Mouse (Mus musculus) liver, postnatal 0 days (tissue): Measurements from ENCODE around the gene Vegfc. TPM values are rescaled to one million over a fixed set of nuclear protein-coding genes. Genes with fewer than 3 reads are reported as not detected.
A peak's percentile ranks its signal among the peaks of the same experiment; 100 is the strongest.

Source experiments
- ATAC-seq: fragments of 200-750 bp; cut with Nextera tagmentation; 2 replicates; pipeline ENCODE4 v1.8.0; 2017; ENCODE audit warnings: mild to moderate bottlenecking, moderate library complexity
- DNase-seq: peaks from one replicate; pipeline ENCODE4 v3.0.0-alpha.2; 2016
- H3K27ac ChIP-seq: fragments of 300-500 bp; sonication (generic); 2 replicates; pipeline ENCODE4 v1.5.1; 2014; ENCODE audit warnings: antibody characterized with exemption, moderate library complexity, mild to moderate bottlenecking, low read depth
- H3K27me3 ChIP-seq: fragments of 300-500 bp; sonication (generic); 2 replicates; pipeline ENCODE4 v1.6.1; 2014; ENCODE audit warnings: low read length, control low read depth, mixed read lengths; ENCODE audit not compliant: insufficient read depth
- H3K36me3 ChIP-seq: fragments of 300-500 bp; sonication (generic); replicated peaks from 2 replicates; pipeline ENCODE4 v1.6.1; 2014; ENCODE audit warnings: mild to moderate bottlenecking, control low read depth, low read length, moderate library complexity, mixed read lengths; ENCODE audit not compliant: insufficient read depth
- H3K4me1 ChIP-seq: fragments of 300-500 bp; sonication (generic); 2 replicates; pipeline ENCODE4 v1.6.1; 2014; ENCODE audit warnings: antibody characterized with exemption, mild to moderate bottlenecking, control low read depth; ENCODE audit not compliant: insufficient read depth
- H3K4me2 ChIP-seq: fragments of 300-500 bp; sonication (generic); 2 replicates; pipeline ENCODE4 v1.6.1; 2014; ENCODE audit warnings: low read depth, mild to moderate bottlenecking, low read length, moderate library complexity, mixed read lengths
- H3K4me3 ChIP-seq: fragments of 300-500 bp; sonication (generic); 2 replicates; pipeline ENCODE4 v1.5.1; 2014; ENCODE audit warnings: low read depth, low read length
- H3K9ac ChIP-seq: fragments of 300-500 bp; sonication (generic); replicated peaks from 2 replicates; pipeline ENCODE4 v1.6.1; 2014; ENCODE audit warnings: mild to moderate bottlenecking, moderate library complexity
- H3K9me3 ChIP-seq: fragments of 300-500 bp; sonication (generic); 2 replicates; pipeline ENCODE4 v1.6.1; 2016; ENCODE audit warnings: mild to moderate bottlenecking, control low read depth, low read length, mixed read lengths
- CTCF ChIP-seq: sonication (generic); IDR thresholded peaks from 2 replicates; pipeline ENCODE4 v1.5.1; 2016; ENCODE audit warnings: antibody characterized with exemption, low read depth
- EP300 ChIP-seq: IDR thresholded peaks from 2 replicates; pipeline ENCODE4 v1.6.1; 2016; ENCODE audit warnings: antibody characterized with exemption, low read depth, mild to moderate bottlenecking
- WGBS: fragments of 180-500 bp; shearing (Covaris S2); extraction: QIAGEN DNeasy Blood & Tissue Kit; methylation state at CpG from one replicate; pipeline ENCODE4 v1.1.7; 2014; ENCODE audit not compliant: insufficient replicate concordance; 5-methylcytosine and 5-hydroxymethylcytosine counted together
- polyA plus RNA-seq: library from polyadenylated mRNA; unstranded; fragments of >200 nt; fragmentation: Nextera tagmentation; extraction: Ambion mirVana; gene quantifications from 2 replicates; pipeline ENCODE4 v1.2.1, GENCODE M21; 2015

Vegfc gene
- 2.5 and 3.1 TPM in 2 replicates for polyA plus RNA-seq

DNA sequence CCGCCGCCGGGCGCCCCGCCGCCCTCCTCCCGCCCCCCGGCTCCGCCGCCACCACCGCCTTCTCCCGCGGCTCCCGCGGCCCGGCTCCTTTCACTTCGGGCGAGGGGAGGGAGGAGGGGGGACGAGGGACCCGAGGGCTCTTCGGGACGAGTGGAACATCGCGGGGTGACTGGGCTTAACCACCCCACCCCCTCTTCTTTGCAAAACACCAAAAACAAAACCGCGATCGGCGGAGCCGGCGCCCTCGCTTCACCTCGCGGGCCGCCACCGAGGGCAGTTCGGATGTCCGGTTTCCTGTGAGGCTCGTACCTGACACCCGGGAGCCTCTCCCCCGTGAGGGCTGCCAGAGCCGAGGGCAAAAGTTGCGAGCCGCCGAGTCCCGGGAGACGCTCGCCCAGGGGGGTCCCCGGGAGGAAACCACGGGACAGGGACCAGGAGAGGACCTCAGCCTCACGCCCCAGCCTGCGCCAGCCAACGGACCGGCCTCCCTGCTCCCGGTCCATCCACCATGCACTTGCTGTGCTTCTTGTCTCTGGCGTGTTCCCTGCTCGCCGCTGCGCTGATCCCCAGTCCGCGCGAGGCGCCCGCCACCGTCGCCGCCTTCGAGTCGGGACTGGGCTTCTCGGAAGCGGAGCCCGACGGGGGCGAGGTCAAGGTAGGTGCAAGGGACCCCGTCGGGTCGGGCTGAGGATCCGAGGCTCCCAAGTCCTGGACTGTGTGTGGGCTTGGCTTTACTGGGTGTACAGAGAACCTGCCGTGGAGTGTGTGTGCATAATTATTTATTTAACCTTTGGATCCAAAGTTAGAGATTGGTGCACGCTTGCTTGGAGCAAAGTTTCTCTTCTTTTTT lies at the start of gene Vegfc:
TSS of gene Vegfc (plus strand) at position 336 of the 850 bp plus-strand sequence.
- peak within 1 kb of the TSS; percentile 61 for H3K9ac ChIP-seq
- H3K36me3 ChIP-seq = no peaks in the 10 kb centered on the region
- no peaks in the 10 kb centered on the region for H3K27me3 ChIP-seq
- no peak for TF ChIP-seq CTCF
- TF ChIP-seq EP300 = no peak
- peak within 1 kb of the TSS; percentile 98 for H3K27ac ChIP-seq
- H3K4me2 ChIP-seq = peak within 1 kb of the TSS; percentile 79
- H3K9me3 ChIP-seq = no peaks in the 10 kb centered on the region
- peaks cover 3% of the 10 kb centered on the region; the same call in 1 of the 2 replicates for H3K4me1 ChIP-seq
- peak within 1 kb of the TSS; percentile 68 for H3K4me3 ChIP-seq
- ATAC-seq (peak; percentile 85), DNase-seq (peak; percentile 66)
- WGBS = under 1% methylated on average over 69 of the region's 79 CpGs

DNA sequence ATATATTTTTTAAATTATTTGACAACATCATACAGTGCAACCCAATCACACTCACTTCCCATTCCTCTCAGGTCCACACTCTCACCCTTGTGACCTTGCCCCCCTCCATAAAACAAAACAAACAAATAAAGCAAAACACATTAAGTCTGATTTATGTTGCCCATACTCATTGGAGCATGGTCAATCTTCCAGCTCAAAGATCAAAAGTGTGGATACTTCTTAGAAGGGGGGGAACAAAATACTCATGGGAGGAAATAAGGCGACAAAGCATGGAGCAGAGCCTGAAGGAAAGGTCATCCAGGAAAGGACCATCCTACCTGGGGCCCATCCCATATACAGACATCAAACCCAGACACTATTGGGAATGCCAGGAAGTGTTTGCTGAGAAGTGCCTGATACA lies 42.8 kb upstream of the Vegfc start:
- ATAC-seq = no peak
- Histone ChIP-seq H3K9me3 (no peaks in the 10 kb centered on the region), H3K9ac (no peak overlapping the region), H3K27me3 (no peaks in the 10 kb centered on the region), H3K27ac (no peak overlapping the region), H3K4me3 (no peak overlapping the region), H3K36me3 (no peaks in the 10 kb centered on the region), H3K4me1 (no peaks in the 10 kb centered on the region), H3K4me2 (no peak overlapping the region)
- no peak for DNase-seq
- TF ChIP-seq CTCF (no peak), EP300 (no peak)
- WGBS = 81% methylated on average over 1 of the region's 1 CpGs

DNA sequence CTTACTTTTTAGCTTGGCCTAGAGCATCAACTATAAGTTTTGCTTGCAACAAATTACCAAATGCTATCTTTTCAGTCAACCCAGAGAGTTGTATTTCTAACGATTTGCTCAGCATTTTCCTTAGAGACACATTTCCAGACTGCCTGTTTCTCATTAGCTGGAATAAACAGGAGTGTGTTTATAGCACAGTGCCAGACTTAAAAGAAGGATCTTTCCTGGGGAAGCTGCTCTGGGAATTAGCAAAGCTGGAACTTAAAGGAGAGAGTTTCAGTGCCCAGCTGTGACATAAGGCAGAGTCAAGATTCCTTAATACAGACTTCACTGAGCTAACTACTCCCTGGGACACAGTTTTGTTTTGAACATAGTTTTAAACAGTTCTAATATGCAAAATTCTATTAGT lies 34.8 kb upstream of the Vegfc start:
- Histone ChIP-seq H3K27me3 (no peaks in the 10 kb centered on the region), H3K4me1 (no peaks in the 10 kb centered on the region), H3K9me3 (no peaks in the 10 kb centered on the region), H3K4me3 (no peak overlapping the region), H3K36me3 (no peaks in the 10 kb centered on the region), H3K9ac (no peak overlapping the region), H3K4me2 (no peak overlapping the region), H3K27ac (no peak overlapping the region)
- ATAC-seq (no peak), DNase-seq (no peak)
- TF ChIP-seq EP300 = no peak
- no peak for TF ChIP-seq CTCF
- WGBS = 40% methylated on average over 1 of the region's 1 CpGs

DNA sequence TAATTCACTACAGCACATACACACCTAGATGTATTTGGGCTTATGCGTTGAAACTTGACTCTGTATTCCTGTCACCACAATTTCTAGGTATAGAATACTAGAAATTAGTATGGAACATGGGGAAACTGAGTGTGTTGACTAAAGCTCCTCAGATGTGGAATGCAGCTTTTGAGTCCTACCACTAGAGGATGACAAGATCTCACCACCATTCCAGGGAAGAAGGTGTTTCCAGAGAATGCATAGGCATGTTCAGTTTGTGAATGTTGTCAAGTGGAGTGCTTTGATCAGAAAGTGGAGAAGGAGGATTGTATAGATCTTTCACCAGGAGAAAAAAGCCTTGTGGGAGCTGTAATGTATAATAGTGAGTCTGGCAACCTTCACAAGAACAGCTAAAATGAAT lies 33.9 kb upstream of the Vegfc start:
- no peak overlapping the region for H3K4me2 ChIP-seq
- 85% methylated on average over 1 of the region's 1 CpGs for WGBS
- H3K4me1 ChIP-seq = no peaks in the 10 kb centered on the region
- no peak for DNase-seq
- no peaks in the 10 kb centered on the region for H3K9me3 ChIP-seq
- no peak for ATAC-seq
- no peak overlapping the region for H3K9ac ChIP-seq
- no peak overlapping the region for H3K27ac ChIP-seq
- H3K4me3 ChIP-seq = no peak overlapping the region
- no peaks in the 10 kb centered on the region for H3K27me3 ChIP-seq
- no peak for TF ChIP-seq EP300
- TF ChIP-seq CTCF = peak; percentile 61
- H3K36me3 ChIP-seq = no peaks in the 10 kb centered on the region

DNA sequence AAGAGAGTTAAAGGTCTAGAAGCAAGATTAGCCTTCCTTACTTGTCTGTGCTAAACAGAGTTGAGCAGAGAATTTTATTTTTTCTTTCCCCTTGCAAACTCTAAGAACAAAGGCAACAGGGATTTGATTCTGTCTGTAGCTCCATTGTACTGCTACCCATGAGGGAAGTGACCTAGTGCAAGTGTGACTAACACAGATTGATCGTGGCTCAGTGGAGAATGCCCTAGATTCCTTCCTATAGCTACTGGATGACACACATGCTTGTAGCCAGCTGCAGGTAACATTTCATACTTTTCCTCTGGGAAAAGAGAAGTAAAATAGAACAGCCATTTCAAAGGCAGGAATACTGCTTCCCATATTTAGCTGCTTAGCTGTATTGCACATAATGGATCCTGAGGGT lies 24.2 kb upstream of the Vegfc start:
- H3K4me2 ChIP-seq = no peak overlapping the region
- TF ChIP-seq CTCF (no peak), EP300 (no peak)
- H3K27me3 ChIP-seq = no peaks in the 10 kb centered on the region
- no peaks in the 10 kb centered on the region for H3K4me1 ChIP-seq
- ATAC-seq (no peak), DNase-seq (no peak)
- no peak overlapping the region for H3K27ac ChIP-seq
- H3K9ac ChIP-seq = no peak overlapping the region
- H3K9me3 ChIP-seq = no peaks in the 10 kb centered on the region
- no peaks in the 10 kb centered on the region for H3K36me3 ChIP-seq
- H3K4me3 ChIP-seq = no peak overlapping the region
- WGBS = 32% methylated on average over 1 of the region's 1 CpGs

DNA sequence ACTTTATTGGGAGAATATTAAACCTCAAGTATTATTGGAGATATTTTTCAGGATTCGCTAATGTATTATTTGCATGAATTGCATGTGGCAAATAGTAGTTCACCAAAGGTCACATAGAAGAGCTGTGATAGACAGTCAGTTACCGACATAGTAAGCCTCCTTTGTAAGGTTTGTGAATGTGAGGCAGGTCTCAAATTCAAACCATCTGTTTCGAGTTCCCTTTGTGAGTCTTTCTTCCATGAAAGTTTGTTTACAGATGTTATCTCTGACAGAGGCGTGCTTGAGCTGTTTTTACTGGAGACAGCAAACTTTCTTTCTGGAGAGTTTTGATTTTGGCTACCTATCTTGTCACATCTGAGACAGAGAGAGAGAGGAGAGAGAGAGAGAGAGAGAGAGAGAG lies 11.9 kb upstream of the Vegfc start:
- TF ChIP-seq EP300 (no peak), CTCF (no peak)
- H3K4me1 ChIP-seq = no peaks in the 10 kb centered on the region
- WGBS = 45% methylated on average over 4 of the region's 4 CpGs

More for the DNA sequence above, 11.9 kb upstream of the Vegfc start:
- Histone ChIP-seq H3K4me3 (no peak overlapping the region), H3K27ac (no peak overlapping the region), H3K27me3 (no peaks in the 10 kb centered on the region), H3K36me3 (no peaks in the 10 kb centered on the region), H3K9me3 (no peaks in the 10 kb centered on the region), H3K4me2 (no peak overlapping the region), H3K9ac (no peak overlapping the region)
- DNase-seq (no peak), ATAC-seq (no peak)
